In the genomic region with DNA sequence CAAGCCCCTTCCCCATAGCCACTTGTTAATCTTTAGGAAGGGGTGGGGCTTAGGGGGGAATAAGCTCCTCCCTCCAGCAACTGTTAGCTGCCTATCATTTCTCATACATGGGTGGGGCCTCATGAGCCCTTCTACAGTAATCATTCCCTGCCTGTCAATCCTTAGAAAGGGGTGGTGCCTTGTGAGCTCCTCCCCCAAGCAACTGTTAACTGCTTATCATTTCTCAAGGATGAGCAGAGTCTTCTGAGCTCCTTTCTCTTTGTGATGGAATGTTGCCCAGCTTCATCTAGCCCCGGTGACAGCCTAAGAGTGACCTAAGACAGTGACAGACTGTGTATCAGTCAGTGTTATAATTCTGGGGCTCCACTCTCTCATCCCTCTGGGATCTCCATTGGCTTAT, we compare ENCODE assay signal across 22 mouse cellular contexts.
A peak's percentile ranks its signal among the peaks of the same experiment; 100 is the strongest.
DNase-seq lines count a peak whose midpoint lies in the region; ATAC-seq lines count a peak whose summit lies in the region.
"Had no signal": no experiment of that assay in that cellular context is flagged by ENCODE, and none has a peak within 500 bp of the region (broad histone marks: within the 10 kb centered on the region; RNA-seq: fewer than 3 reads in every experiment).

No protein-coding gene starts in this region.

- ATAC-seq in limb, embryonic 15.5 days (ENCODE audit: insufficient number of reproducible peaks, low FRiP score, low TSS enrichment, low read depth), result peak; percentile 24; the same call in 1 of the 2 replicates
- ATAC-seq in liver, embryonic 11.5 days (replicated peaks; ENCODE audit: low FRiP score), result peak; percentile 72; the same call in 1 of the 2 replicates
- peak; percentile 86 for ATAC-seq in megakaryocyte-erythroid progenitor cell, adult 5-6 weeks (replicated peaks; ENCODE audit: low FRiP score, low TSS enrichment, poor library complexity, severe bottlenecking)
- ATAC-seq: intestine, postnatal 0 days had no signal

- H3K9ac ChIP-seq in limb, embryonic 15.5 days, result no peak overlapping the region
- no peak overlapping the region for H3K9ac ChIP-seq in liver, embryonic 11.5 days (ENCODE audit: low read depth, low read length)
- H3K9ac ChIP-seq: heart, embryonic 13.5 days; hindbrain, embryonic 13.5 days; kidney, embryonic 15.5 days had no signal

- H3K27ac ChIP-seq in limb, embryonic 15.5 days, result no peak overlapping the region
- no peak overlapping the region for H3K27ac ChIP-seq in limb, embryonic 10.5 days
- no peak overlapping the region for H3K27ac ChIP-seq in liver, embryonic 11.5 days (ENCODE audit: low read depth, low read length)
- H3K27ac ChIP-seq: gastrocnemius, adult 2 months; heart, embryonic 13.5 days; hindbrain, embryonic 13.5 days; kidney, embryonic 15.5 days had no signal

- no peaks in the 10 kb centered on the region for H3K27me3 ChIP-seq in limb, embryonic 15.5 days
- no peaks in the 10 kb centered on the region for H3K27me3 ChIP-seq in limb, embryonic 10.5 days (ENCODE audit: low read depth, poor library complexity, severe bottlenecking)
- no peaks in the 10 kb centered on the region for H3K27me3 ChIP-seq in liver, embryonic 11.5 days (replicated peaks; ENCODE audit: control insufficient read depth, insufficient read depth, low read length)
- H3K27me3 ChIP-seq: CH12.LX; heart, embryonic 13.5 days; hindbrain, embryonic 13.5 days; kidney, embryonic 15.5 days; megakaryocyte, embryonic 14.5 days had no signal

- 92% methylated on average over 1 of the region's 1 CpGs for WGBS in limb, embryonic 15.5 days
- 77% methylated on average over 1 of the region's 1 CpGs for WGBS in limb, embryonic 10.5 days
- WGBS in liver, embryonic 11.5 days, result 74% methylated on average over 1 of the region's 1 CpGs

- H3K4me3 ChIP-seq in limb, embryonic 15.5 days, result no peak overlapping the region
- no peak overlapping the region for H3K4me3 ChIP-seq in limb, embryonic 10.5 days
- no peak overlapping the region for H3K4me3 ChIP-seq in liver, embryonic 11.5 days (ENCODE audit: low read depth, low read length)
- H3K4me3 ChIP-seq: erythroblast, embryonic 14.5 days; gastrocnemius, adult 2 months; heart, embryonic 13.5 days; hindbrain, embryonic 13.5 days; kidney, embryonic 15.5 days; megakaryocyte, embryonic 14.5 days had no signal

- no peak for DNase-seq in limb, embryonic 10.5 days (ENCODE audit: low spot score)
- DNase-seq in c-Kit-positive CD71-positive TER-119-negative erythroid progenitor cells, embryonic 14.5 days (ENCODE audit: low read depth), result peak; percentile 14
- DNase-seq in liver, embryonic 11.5 days (ENCODE audit: low spot score), result no peak
- DNase-seq in embryo, embryonic 10 days (ENCODE audit: low spot score), result no peak
- DNase-seq in adipocyte (ENCODE audit: low spot score), result no peak
- DNase-seq in ovary, postnatal 10 days (ENCODE audit: low spot score), result no peak
- DNase-seq: adrenal gland, postnatal 25 days; cerebellum, adult 2 months; cerebellum, postnatal 36 days; gastrocnemius, adult 2 months; lung, postnatal 10 days; retina, postnatal 1 day; thymus, postnatal 14 days had no signal

- H3K4me1 ChIP-seq in limb, embryonic 15.5 days, result no peaks in the 10 kb centered on the region
- H3K4me1 ChIP-seq in limb, embryonic 10.5 days, result no peaks in the 10 kb centered on the region
- peaks cover 11% of the 10 kb centered on the region for H3K4me1 ChIP-seq in liver, embryonic 11.5 days (replicated peaks; ENCODE audit: control insufficient read depth, insufficient read depth, low read length)
- H3K4me1 ChIP-seq: hindbrain, embryonic 13.5 days; kidney, embryonic 15.5 days had no signal

- no peaks in the 10 kb centered on the region for H3K36me3 ChIP-seq in limb, embryonic 15.5 days
- no peaks in the 10 kb centered on the region for H3K36me3 ChIP-seq in limb, embryonic 10.5 days
- no peaks in the 10 kb centered on the region for H3K36me3 ChIP-seq in liver, embryonic 11.5 days (ENCODE audit: control insufficient read depth, insufficient read depth, low read length)
- H3K36me3 ChIP-seq: heart, embryonic 13.5 days; hindbrain, embryonic 13.5 days; kidney, embryonic 15.5 days had no signal

- no peaks in the 10 kb centered on the region for H3K9me3 ChIP-seq in limb, embryonic 15.5 days
- H3K9me3 ChIP-seq in limb, embryonic 10.5 days (replicated peaks), result no peaks in the 10 kb centered on the region
- H3K9me3 ChIP-seq in liver, embryonic 11.5 days (ENCODE audit: control insufficient read depth, low read length), result no peaks in the 10 kb centered on the region
- H3K9me3 ChIP-seq: heart, embryonic 13.5 days; hindbrain, embryonic 13.5 days; kidney, embryonic 15.5 days had no signal

- H3K4me2 ChIP-seq in limb, embryonic 15.5 days, result no peak overlapping the region
- no peak overlapping the region for H3K4me2 ChIP-seq in liver, embryonic 11.5 days
- H3K4me2 ChIP-seq: heart, embryonic 13.5 days; hindbrain, embryonic 13.5 days; kidney, embryonic 15.5 days had no signal

Comparison
In these comparisons a context has a peak if more than half of its experiments do, and no peak if none do; other contexts are left out.
1. ATAC-seq: peak in every context shown above with its lines; median percentile 86 in megakaryocyte-erythroid progenitor cell, adult 5-6 weeks; 72 in liver, embryonic 11.5 days; 24 in limb, embryonic 15.5 days.